Mouse (Mus musculus): ENCODE measurements around the gene Mfn2. TPM values are rescaled to one million over a fixed set of nuclear protein-coding genes. Genes with fewer than 3 reads are reported as not detected.
"Not testable (repeated sequence)": the region's sequence is repeated elsewhere in the genome, so short reads cannot be mapped to it uniquely, and the experiment has no call there.

The Mfn2 gene
- total RNA-seq, 2 experiments from 2014 or later: 32.6 to 38.9 TPM

- peak; percentile 28; the same call in 1 of the 2 replicates for ATAC-seq (replicated peaks; ENCODE audit: poor library complexity, severe bottlenecking)
These were observed 28.5 kb downstream of the Mfn2 start for GRCm38 (mm10) chr4:147875852-147876575.

- ATAC-seq (replicated peaks; ENCODE audit: poor library complexity, severe bottlenecking): peak; percentile 13; the same call in 1 of the 2 replicates
These were observed 35.3 kb downstream of the Mfn2 start for GRCm38 (mm10) chr4:147869238-147869637.

DNA sequence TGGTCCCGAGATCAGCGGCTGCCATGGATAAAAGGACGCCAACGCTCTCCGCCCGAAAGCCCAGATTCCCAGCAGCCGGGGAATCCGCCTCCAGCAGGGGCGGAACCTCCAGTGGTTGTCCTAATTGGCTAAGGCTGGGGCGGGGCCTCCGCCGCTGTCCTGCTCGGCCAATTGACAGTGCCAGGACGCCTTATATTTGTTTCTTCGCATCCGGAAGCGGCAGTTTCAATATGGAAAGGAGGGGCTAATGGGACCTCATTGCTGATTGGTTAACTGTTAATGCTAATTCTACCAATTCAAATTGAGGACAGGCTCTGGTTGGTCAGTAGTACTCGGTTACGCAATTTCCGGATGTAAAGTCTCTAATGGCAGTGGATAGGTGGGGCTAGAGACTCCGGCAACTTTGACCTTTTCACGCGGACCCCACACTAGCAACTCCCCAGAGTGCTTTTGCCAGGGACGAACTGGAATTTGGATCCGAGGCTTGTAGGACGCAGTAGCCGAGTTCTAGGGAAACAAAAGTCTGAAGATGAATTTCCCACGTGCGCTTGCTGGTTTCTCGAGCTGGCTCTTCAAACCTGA lies 36.0 kb downstream of the Mfn2 start, which contains the start of the genes Miip and Fv1:
Miip (minus strand) TSS at position 367 of the 582 bp plus-strand sequence.
Fv1 (plus strand) TSS at position 530 of the 582 bp plus-strand sequence.
- ATAC-seq (replicated peaks; ENCODE audit: poor library complexity, severe bottlenecking): peak; percentile 88

- no peak for ATAC-seq (replicated peaks; ENCODE audit: poor library complexity, severe bottlenecking)
These were observed 36.7 kb downstream of the Mfn2 start for GRCm38 (mm10) chr4:147867563-147868449.

DNA sequence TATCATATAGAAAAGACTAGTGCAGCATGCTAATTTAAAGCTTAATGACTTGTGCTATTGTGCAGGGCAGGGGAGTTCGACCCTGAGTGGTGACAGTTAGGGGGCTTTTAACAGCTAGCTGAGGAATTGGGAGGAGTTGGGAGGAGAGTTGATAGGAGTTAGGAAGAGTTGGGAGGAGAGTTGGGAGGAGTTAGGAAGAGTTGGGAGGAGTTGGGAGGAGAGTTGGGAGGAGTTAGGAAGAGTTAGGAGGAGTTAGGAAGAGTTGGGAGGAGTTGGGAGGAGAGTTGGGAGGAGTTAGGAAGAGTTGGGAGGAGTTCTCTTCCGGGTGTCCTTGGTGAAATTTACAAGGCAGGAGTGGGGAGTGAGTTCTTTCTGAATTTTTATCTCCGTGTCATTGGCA lies 37.7 kb downstream of the Mfn2 start:
- ATAC-seq (replicated peaks; ENCODE audit: poor library complexity, severe bottlenecking): not testable (repeated sequence)

- ATAC-seq (replicated peaks; ENCODE audit: poor library complexity, severe bottlenecking): no peak
These were observed 38.4 kb downstream of the Mfn2 start for GRCm38 (mm10) chr4:147866056-147866455.

DNA sequence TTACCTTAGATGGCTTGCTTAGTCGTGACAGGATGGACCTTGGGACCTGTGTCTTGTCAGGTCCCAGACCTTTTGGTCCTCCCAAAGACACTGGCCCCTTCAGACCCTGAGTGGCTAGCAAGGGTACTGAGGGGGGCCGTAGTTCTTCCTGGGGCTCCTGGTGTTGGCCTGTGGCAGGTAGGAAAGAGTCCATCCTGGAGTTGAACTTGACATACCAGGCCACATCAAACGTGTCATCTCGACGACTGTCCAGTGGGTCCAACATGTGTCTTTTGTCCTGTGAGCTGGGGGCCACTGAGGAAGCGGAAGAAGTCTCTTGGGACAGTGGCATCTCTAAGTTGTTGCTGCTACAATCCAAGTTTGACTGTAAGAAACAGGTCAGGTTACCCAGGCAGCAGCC lies 38.9 kb downstream of the Mfn2 start:
- ATAC-seq (replicated peaks; ENCODE audit: poor library complexity, severe bottlenecking): no peak

DNA sequence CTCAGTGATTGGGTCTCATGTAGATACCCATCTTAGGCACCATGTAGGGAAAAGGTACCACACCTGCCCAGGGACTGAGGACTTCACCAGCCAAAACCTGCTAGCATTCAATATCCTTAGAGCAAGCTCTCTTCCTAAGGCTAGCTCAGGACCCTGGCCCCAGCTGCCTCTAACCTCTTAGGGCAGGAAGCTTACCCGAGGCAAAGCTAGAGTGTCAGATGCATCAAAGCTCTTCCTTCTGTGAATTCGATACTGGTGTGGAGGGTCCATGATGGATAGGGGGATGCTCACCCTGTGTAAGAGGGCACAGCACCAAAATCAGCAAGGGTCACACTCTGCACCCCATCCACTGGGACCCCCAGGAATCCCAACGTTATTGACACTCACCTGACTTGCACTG lies 42.5 kb downstream of the Mfn2 start:
- no peak for ATAC-seq (replicated peaks; ENCODE audit: poor library complexity, severe bottlenecking)

GRCm38 (mm10) chr4:147850776-147851175 lies 53.7 kb downstream of the Mfn2 start:
- ATAC-seq (replicated peaks; ENCODE audit: poor library complexity, severe bottlenecking): no peak

DNA sequence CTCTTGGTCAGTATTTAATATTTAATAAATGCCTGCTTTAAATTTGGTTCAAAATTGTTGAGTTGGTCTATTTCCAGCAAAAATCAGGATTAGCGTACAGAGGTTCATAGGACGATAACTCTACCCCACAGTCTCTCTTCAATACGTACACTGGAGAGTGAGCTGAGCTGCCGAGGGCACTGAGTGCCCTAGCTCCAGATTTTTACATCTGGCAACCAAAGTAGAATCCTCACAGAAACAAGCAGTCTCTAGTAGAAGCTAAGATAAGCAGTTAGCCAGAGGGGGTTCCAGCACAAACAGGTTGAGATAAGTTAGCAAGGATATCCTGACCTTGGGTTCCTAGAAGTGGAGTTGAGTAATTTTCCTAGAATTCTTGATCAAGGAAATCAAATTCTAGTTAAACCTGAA lies 55.9 kb downstream of the Mfn2 start:
- peak; percentile 32 for ATAC-seq (replicated peaks; ENCODE audit: poor library complexity, severe bottlenecking)

DNA sequence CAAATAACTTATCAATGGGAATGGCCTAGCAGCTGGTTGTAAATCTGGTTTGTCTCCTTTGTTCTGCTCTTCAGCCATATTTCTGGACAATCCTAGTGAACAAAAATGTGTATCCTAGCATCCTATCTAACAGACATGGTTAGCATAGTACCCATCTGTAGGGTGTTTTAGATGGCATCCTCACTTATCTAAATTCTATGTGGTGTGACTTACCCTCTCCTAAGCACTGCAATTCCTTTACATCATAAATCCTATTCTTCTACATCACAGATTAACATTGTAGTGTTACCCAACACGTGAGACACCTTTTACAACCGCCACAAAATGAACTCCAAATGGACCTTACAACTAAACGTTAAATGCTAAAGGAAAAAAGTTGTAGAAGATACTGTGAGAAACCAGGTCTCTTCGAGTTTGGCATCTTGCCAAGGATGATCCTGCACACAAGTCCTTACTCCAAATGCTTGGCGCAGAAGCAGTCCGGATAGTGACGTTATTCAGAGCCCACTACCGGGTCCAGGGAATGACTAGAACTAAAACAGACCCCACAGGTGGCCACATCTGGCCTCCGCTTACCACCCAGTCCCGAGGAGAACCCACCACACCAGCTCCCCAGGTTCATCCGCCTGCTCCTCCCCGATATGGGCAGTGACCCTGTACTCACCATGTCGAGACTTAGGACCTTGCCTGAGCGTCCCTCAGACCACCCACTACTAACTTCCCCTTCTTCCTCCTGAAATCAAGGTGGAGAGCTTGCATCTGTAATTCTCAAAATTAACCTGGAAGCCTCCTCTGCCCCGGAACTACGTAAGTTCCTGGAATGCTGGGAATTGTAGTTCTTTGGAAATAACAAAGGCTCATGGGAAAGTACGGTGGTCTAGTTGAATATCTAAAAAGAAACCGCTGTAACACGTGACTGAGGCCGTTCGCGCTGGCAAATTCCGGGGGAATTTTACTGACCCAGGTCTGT lies 56.6 kb downstream of the Mfn2 start, which contains the start of gene Zfp933:
Zfp933 (minus strand) TSS at position 753 of the 970 bp plus-strand sequence.
- peak; percentile 91 for ATAC-seq (replicated peaks; ENCODE audit: poor library complexity, severe bottlenecking)

DNA sequence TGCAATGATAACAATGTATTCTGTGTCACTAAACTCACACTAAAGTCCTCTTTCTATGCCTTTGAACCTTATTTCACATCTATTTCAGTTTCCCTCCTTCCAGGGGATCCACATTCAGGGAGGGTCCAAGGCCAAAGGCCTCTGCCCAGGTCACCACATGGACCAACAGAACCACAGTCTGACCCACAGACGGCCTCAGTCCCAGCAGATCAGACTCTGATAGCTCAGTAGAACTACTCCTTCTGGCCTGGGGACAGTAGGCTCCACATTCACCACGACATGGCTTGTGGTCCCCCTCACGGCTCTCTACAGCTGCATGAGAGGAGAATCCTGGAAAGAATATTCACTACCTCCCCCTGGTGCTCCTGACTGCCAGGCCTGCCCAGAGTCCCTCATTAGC lies 61.6 kb downstream of the Mfn2 start:
- no peak for ATAC-seq (replicated peaks; ENCODE audit: poor library complexity, severe bottlenecking)

GRCm38 (mm10) chr4:147839282-147839681 lies 65.2 kb downstream of the Mfn2 start:
- not testable (repeated sequence) for ATAC-seq (replicated peaks; ENCODE audit: poor library complexity, severe bottlenecking)

GRCm38 (mm10) chr4:147824389-147824788 lies 80.1 kb downstream of the Mfn2 start:
- ATAC-seq (replicated peaks; ENCODE audit: poor library complexity, severe bottlenecking): no peak

Other genes with a start within 250 kb of the Mfn2 start
- gene Zfp534, start 202.2 kb downstream of the Mfn2 start, total RNA-seq (2014; fragmentation: Nextera tagmentation): 0.34 TPM in 1 of 2 replicates, not detected in the other
- gene Zfp534, start 202.2 kb downstream of the Mfn2 start, total RNA-seq (2017): not detected in 2 replicates
- 30.4 and 34.9 TPM in 2 replicates for gene Zfp984, start 94.9 kb downstream of the Mfn2 start, total RNA-seq (2014; fragmentation: Nextera tagmentation)
- gene Zfp984, start 94.9 kb downstream of the Mfn2 start, total RNA-seq (2017): 31.6 and 37.0 TPM in 2 replicates
- gene Zfp933, start 56.3 kb downstream of the Mfn2 start, total RNA-seq (2014; fragmentation: Nextera tagmentation): 15.2 and 18.2 TPM in 2 replicates
- gene Zfp933, start 56.3 kb downstream of the Mfn2 start, total RNA-seq (2017): 8.5 and 10.4 TPM in 2 replicates
- 45.9 and 58.8 TPM in 2 replicates for gene Miip, start 35.9 kb downstream of the Mfn2 start, total RNA-seq (2014; fragmentation: Nextera tagmentation)
- 33.8 and 36.0 TPM in 2 replicates for gene Miip, start 35.9 kb downstream of the Mfn2 start, total RNA-seq (2017)
- gene Fv1, start 35.7 kb downstream of the Mfn2 start, total RNA-seq (2014; fragmentation: Nextera tagmentation): 7.1 TPM in 1 of 2 replicates, not detected in the other
- gene Fv1, start 35.7 kb downstream of the Mfn2 start, total RNA-seq (2017): 13.5 and 16.2 TPM in 2 replicates
- 6.7 and 7.0 TPM in 2 replicates for gene Plod1, start 32.1 kb upstream of the Mfn2 start, total RNA-seq (2014; fragmentation: Nextera tagmentation)
- 9.0 and 9.1 TPM in 2 replicates for gene Plod1, start 32.1 kb upstream of the Mfn2 start, total RNA-seq (2017)
- 28.6 and 32.6 TPM in 2 replicates for gene 2510039O18Rik, start 36.2 kb upstream of the Mfn2 start, total RNA-seq (2014; fragmentation: Nextera tagmentation)
- 33.6 and 45.4 TPM in 2 replicates for gene 2510039O18Rik, start 36.2 kb upstream of the Mfn2 start, total RNA-seq (2017)
- not detected in 2 replicates for gene Nppb, start 81.1 kb upstream of the Mfn2 start, total RNA-seq (2014; fragmentation: Nextera tagmentation)
- not detected in 2 replicates for gene Nppb, start 81.1 kb upstream of the Mfn2 start, total RNA-seq (2017)
- not detected in 2 replicates for gene Nppa, start 96.0 kb upstream of the Mfn2 start, total RNA-seq (2014; fragmentation: Nextera tagmentation)
- not detected in 2 replicates for gene Nppa, start 96.0 kb upstream of the Mfn2 start, total RNA-seq (2017)
- gene Clcn6, start 134.1 kb upstream of the Mfn2 start, total RNA-seq (2014; fragmentation: Nextera tagmentation): 7.4 and 9.1 TPM in 2 replicates
- 1.3 and 4.3 TPM in 2 replicates for gene Clcn6, start 134.1 kb upstream of the Mfn2 start, total RNA-seq (2017)
- 5.4 and 7.6 TPM in 2 replicates for gene Mthfr, start 134.4 kb upstream of the Mfn2 start, total RNA-seq (2014; fragmentation: Nextera tagmentation)
- gene Mthfr, start 134.4 kb upstream of the Mfn2 start, total RNA-seq (2017): 2.7 and 9.0 TPM in 2 replicates
- gene Agtrap, start 183.3 kb upstream of the Mfn2 start, total RNA-seq (2014; fragmentation: Nextera tagmentation): 28.5 and 30.0 TPM in 2 replicates
- 28.2 and 30.8 TPM in 2 replicates for gene Agtrap, start 183.3 kb upstream of the Mfn2 start, total RNA-seq (2017)
- gene Mad2l2, start 225.7 kb upstream of the Mfn2 start, total RNA-seq (2014; fragmentation: Nextera tagmentation): 27.7 and 36.6 TPM in 2 replicates
- gene Mad2l2, start 225.7 kb upstream of the Mfn2 start, total RNA-seq (2017): 4.3 and 10.0 TPM in 2 replicates
- not detected in 2 replicates for gene Draxin, start 226.0 kb upstream of the Mfn2 start, total RNA-seq (2014; fragmentation: Nextera tagmentation)
- 0.05 TPM in 1 of 2 replicates, not detected in the other for gene Draxin, start 226.0 kb upstream of the Mfn2 start, total RNA-seq (2017)
- gene Fbxo6, start 247.4 kb upstream of the Mfn2 start, total RNA-seq (2014; fragmentation: Nextera tagmentation): 19.1 and 33.4 TPM in 2 replicates
- gene Fbxo6, start 247.4 kb upstream of the Mfn2 start, total RNA-seq (2017): 5.6 and 13.8 TPM in 2 replicates

Data from granulocyte monocyte progenitor cell, adult 5-6 weeks (primary cell).